Mouse (Mus musculus): ENCODE data around the gene Ercc1. TPM values are rescaled to one million over a fixed set of nuclear protein-coding genes. Genes with fewer than 3 reads are reported as not detected.
A peak's percentile ranks its signal among the peaks of the same experiment; 100 is the strongest.

The Ercc1 gene
- total RNA-seq, 2 experiments from 2014 or later, result 23.8 to 51.5 TPM

- no peak for ATAC-seq (replicated peaks; ENCODE audit: low FRiP score, low TSS enrichment, poor library complexity, severe bottlenecking)
Observed at GRCm38 (mm10) chr7:19328425-19328824, 16.2 kb upstream of the Ercc1 start.

GRCm38 (mm10) chr7:19331910-19332309 is 12.7 kb upstream of the Ercc1 start:
- no peak for ATAC-seq (replicated peaks; ENCODE audit: low FRiP score, low TSS enrichment, poor library complexity, severe bottlenecking)

GRCm38 (mm10) chr7:19332709-19333352 is 11.7 kb upstream of the Ercc1 start:
- peak; percentile 78 for ATAC-seq (replicated peaks; ENCODE audit: low FRiP score, low TSS enrichment, poor library complexity, severe bottlenecking)

GRCm38 (mm10) chr7:19335583-19335982 is 9.0 kb upstream of the Ercc1 start:
- no peak; the same call in 1 of the 2 replicates for ATAC-seq (replicated peaks; ENCODE audit: low FRiP score, low TSS enrichment, poor library complexity, severe bottlenecking)

GRCm38 (mm10) chr7:19337122-19337521 is 7.5 kb upstream of the Ercc1 start:
- no peak for ATAC-seq (replicated peaks; ENCODE audit: low FRiP score, low TSS enrichment, poor library complexity, severe bottlenecking)

- ATAC-seq (replicated peaks; ENCODE audit: low FRiP score, low TSS enrichment, poor library complexity, severe bottlenecking), result no peak
Observed at GRCm38 (mm10) chr7:19338060-19338459, 6.5 kb upstream of the Ercc1 start.

GRCm38 (mm10) chr7:19338596-19338995 is 6.0 kb upstream of the Ercc1 start:
- no peak for ATAC-seq (replicated peaks; ENCODE audit: low FRiP score, low TSS enrichment, poor library complexity, severe bottlenecking)

- ATAC-seq (replicated peaks; ENCODE audit: low FRiP score, low TSS enrichment, poor library complexity, severe bottlenecking), result no peak
Observed at GRCm38 (mm10) chr7:19341250-19341649, 3.3 kb upstream of the Ercc1 start.

GRCm38 (mm10) chr7:19341761-19342409 is 2.7 kb upstream of the Ercc1 start:
- ATAC-seq (replicated peaks; ENCODE audit: low FRiP score, low TSS enrichment, poor library complexity, severe bottlenecking), result no peak

GRCm38 (mm10) chr7:19342481-19343027 is 2.0 kb upstream of the Ercc1 start:
- ATAC-seq (replicated peaks; ENCODE audit: low FRiP score, low TSS enrichment, poor library complexity, severe bottlenecking), result no peak

- peak; percentile 48; the same call in 1 of the 2 replicates for ATAC-seq (replicated peaks; ENCODE audit: low FRiP score, low TSS enrichment, poor library complexity, severe bottlenecking)
Observed at GRCm38 (mm10) chr7:19343210-19343808, 1.3 kb upstream of the Ercc1 start.

- ATAC-seq (replicated peaks; ENCODE audit: low FRiP score, low TSS enrichment, poor library complexity, severe bottlenecking), result peak; percentile 91
Observed at GRCm38 (mm10) chr7:19344938-19345471, 427 bp downstream of the Ercc1 start.

GRCm38 (mm10) chr7:19349188-19349915 is 4.8 kb downstream of the Ercc1 start:
- ATAC-seq (replicated peaks; ENCODE audit: low FRiP score, low TSS enrichment, poor library complexity, severe bottlenecking), result no peak

GRCm38 (mm10) chr7:19350221-19350620 is 5.6 kb downstream of the Ercc1 start:
- no peak for ATAC-seq (replicated peaks; ENCODE audit: low FRiP score, low TSS enrichment, poor library complexity, severe bottlenecking)

GRCm38 (mm10) chr7:19354991-19355390 is 10.4 kb downstream of the Ercc1 start:
- ATAC-seq (replicated peaks; ENCODE audit: low FRiP score, low TSS enrichment, poor library complexity, severe bottlenecking), result no peak

GRCm38 (mm10) chr7:19356311-19356710 is 11.7 kb downstream of the Ercc1 start:
- no peak for ATAC-seq (replicated peaks; ENCODE audit: low FRiP score, low TSS enrichment, poor library complexity, severe bottlenecking)

- ATAC-seq (replicated peaks; ENCODE audit: low FRiP score, low TSS enrichment, poor library complexity, severe bottlenecking), result no peak
Observed at GRCm38 (mm10) chr7:19357381-19358375, 13.1 kb downstream of the Ercc1 start.

GRCm38 (mm10) chr7:19358634-19359033 is 14.1 kb downstream of the Ercc1 start:
- no peak for ATAC-seq (replicated peaks; ENCODE audit: low FRiP score, low TSS enrichment, poor library complexity, severe bottlenecking)
